Mouse (Mus musculus) common myeloid progenitor, adult 5-6 weeks (primary cell): ENCODE data around the gene Gpr63. TPM values are rescaled to one million over a fixed set of nuclear protein-coding genes. Genes with fewer than 3 reads are reported as not detected.
"Not testable (repeated sequence)": the region's sequence is repeated elsewhere in the genome, so short reads cannot be mapped to it uniquely, and the experiment has no call there.

Experiments
- ATAC-seq: replicated peaks from 2 replicates; pipeline ENCODE4 v1.8.0; 2016; ENCODE audit warnings: low read depth, mild to moderate bottlenecking, moderate TSS enrichment, inconsistent platforms; ENCODE audit not compliant: poor library complexity, severe bottlenecking
- total RNA-seq: library from RNA; stranded (forward); fragments of 200-1000, 187-1606 nt; gene quantifications from 2 replicates; pipeline ENCODE4 v1.2.3, GENCODE M21; 2017

The Gpr63 gene
- total RNA-seq, 1 experiment from 2014 or later, result 0.18 TPM

DNA sequence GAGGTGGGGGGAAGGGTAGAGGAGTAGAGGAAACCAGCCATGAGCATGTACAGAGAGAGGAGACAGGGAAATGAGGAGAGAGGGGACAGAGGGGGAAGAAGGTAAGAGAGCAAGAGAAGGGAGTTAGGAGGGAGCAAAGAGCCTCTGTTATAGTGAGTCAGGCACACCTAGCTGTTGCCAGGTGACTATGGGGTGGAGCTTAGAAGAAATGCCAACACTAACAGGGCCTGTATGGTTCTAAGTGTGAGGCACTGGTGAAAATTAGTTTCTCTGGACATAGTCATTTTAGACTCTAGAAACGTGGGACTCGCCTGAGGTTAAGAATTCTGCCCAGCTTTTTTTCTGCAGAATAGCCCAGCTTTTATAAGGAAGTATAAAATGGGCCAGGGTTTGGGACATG, 71.1 kb downstream of the Gpr63 start:
- no peak for ATAC-seq

DNA sequence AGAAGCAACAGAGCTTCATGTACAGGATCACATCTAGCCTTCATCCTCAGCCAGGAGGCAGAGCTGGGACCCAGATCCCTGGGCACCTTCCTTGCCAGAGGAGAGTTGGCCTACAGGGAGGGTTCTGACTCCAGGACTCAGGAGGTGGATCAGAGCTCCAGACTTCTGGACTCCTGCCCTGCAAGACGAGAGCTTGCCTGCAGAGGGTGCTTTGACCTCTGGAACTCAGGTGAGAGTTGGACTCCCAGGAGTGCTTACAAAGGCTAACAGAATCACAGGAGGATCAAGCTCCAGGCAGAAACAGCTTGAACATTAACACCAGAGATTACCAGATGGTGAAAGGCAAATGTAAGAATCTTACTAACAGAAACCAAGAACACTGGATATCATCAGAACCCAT, 89.3 kb downstream of the Gpr63 start:
- ATAC-seq, result not testable (repeated sequence)

Other genes starting within 250 kb of the Gpr63 start
- not detected in 2 replicates for gene Klhl32, start 115.3 kb upstream of the Gpr63 start, total RNA-seq
- gene Ndufaf4, start 68.3 kb upstream of the Gpr63 start, total RNA-seq, result 30.7 and 40.1 TPM in 2 replicates